Mouse (Mus musculus): Measurements from ENCODE around the gene B4galt5.

Gene B4galt5

GRCm38 (mm10) chr2:167330581-167330980 lies 18.4 kb downstream of the B4galt5 start:
- DNase-seq = peak; percentile 68 to 75

GRCm38 (mm10) chr2:167329478-167330262 lies 19.3 kb downstream of the B4galt5 start:
- no peak for DNase-seq

- DNase-seq = peak; percentile 84
Measured at GRCm38 (mm10) chr2:167328340-167328739, 20.6 kb downstream of the B4galt5 start.

- DNase-seq = no peak
Measured at GRCm38 (mm10) chr2:167326582-167326981, 22.4 kb downstream of the B4galt5 start.

- DNase-seq = no peak
Measured at GRCm38 (mm10) chr2:167324151-167324930, 24.6 kb downstream of the B4galt5 start.

- peak; percentile 31 to 42 for DNase-seq
Measured at GRCm38 (mm10) chr2:167323116-167323515, 25.9 kb downstream of the B4galt5 start.

GRCm38 (mm10) chr2:167321372-167321771 lies 27.6 kb downstream of the B4galt5 start:
- no peak for DNase-seq

- no peak for DNase-seq
Measured at GRCm38 (mm10) chr2:167318981-167319380, 30.0 kb downstream of the B4galt5 start.

- DNase-seq = peak; percentile 93 to 94
Measured at GRCm38 (mm10) chr2:167316724-167317187, 32.2 kb downstream of the B4galt5 start.

- DNase-seq = no peak
Measured at GRCm38 (mm10) chr2:167314491-167314890, 34.5 kb downstream of the B4galt5 start.

GRCm38 (mm10) chr2:167313501-167314326 lies 35.3 kb downstream of the B4galt5 start:
- DNase-seq = peak; percentile 86

- DNase-seq = no peak
Measured at GRCm38 (mm10) chr2:167310121-167310520, 38.9 kb downstream of the B4galt5 start.

GRCm38 (mm10) chr2:167309286-167309685 lies 39.7 kb downstream of the B4galt5 start:
- peak; percentile 84 to 91 for DNase-seq

GRCm38 (mm10) chr2:167307716-167308115 lies 41.3 kb downstream of the B4galt5 start:
- DNase-seq = peak in 1 of 2 experiments; percentile 45

GRCm38 (mm10) chr2:167306626-167307541 lies 42.1 kb downstream of the B4galt5 start:
- DNase-seq = peak in 1 of 2 experiments; percentile 9

GRCm38 (mm10) chr2:167306273-167306594 lies 42.7 kb downstream of the B4galt5 start:
- no peak for DNase-seq

GRCm38 (mm10) chr2:167305382-167306272 lies 43.4 kb downstream of the B4galt5 start:
- DNase-seq = peak in 1 of 2 experiments; percentile 12

GRCm38 (mm10) chr2:167304651-167305381 lies 44.2 kb downstream of the B4galt5 start:
- peak in 1 of 2 experiments; percentile 3 for DNase-seq

GRCm38 (mm10) chr2:167303806-167304205 lies 45.2 kb downstream of the B4galt5 start:
- no peak for DNase-seq

GRCm38 (mm10) chr2:167303196-167303595 lies 45.8 kb downstream of the B4galt5 start:
- peak in 1 of 2 experiments; percentile 1 for DNase-seq

Data from cerebellum, postnatal 10 days (tissue).